Mouse (Mus musculus) heart, adult 9 months (tissue): ENCODE results near the gene Epsti1.

Experiments used
- DNase-seq, 2 experiments: peaks; one replicate each; pipeline ENCODE4 v3.0.0; 2022; ENCODE audit warnings: low spot score in 2 of 2

Gene Epsti1

GRCm38 (mm10) chr14:77923076-77923865 is 19.2 kb downstream of the Epsti1 start:
- no peak for DNase-seq

- no peak for DNase-seq
These were observed 21.4 kb downstream of the Epsti1 start for GRCm38 (mm10) chr14:77925414-77925813.

GRCm38 (mm10) chr14:77926718-77927117 is 22.7 kb downstream of the Epsti1 start:
- no peak for DNase-seq

GRCm38 (mm10) chr14:77928021-77928420 is 24.0 kb downstream of the Epsti1 start:
- DNase-seq, result peak; percentile 15 to 52

- no peak for DNase-seq
These were observed 24.6 kb downstream of the Epsti1 start for GRCm38 (mm10) chr14:77928653-77929052.

- no peak for DNase-seq
These were observed 25.2 kb downstream of the Epsti1 start for GRCm38 (mm10) chr14:77929139-77929678.

GRCm38 (mm10) chr14:77932150-77933047 is 28.4 kb downstream of the Epsti1 start:
- DNase-seq, result no peak

- DNase-seq, result no peak
These were observed 29.2 kb downstream of the Epsti1 start for GRCm38 (mm10) chr14:77933243-77933642.

- no peak for DNase-seq
These were observed 30.4 kb downstream of the Epsti1 start for GRCm38 (mm10) chr14:77934431-77934830.

- no peak for DNase-seq
These were observed 37.1 kb downstream of the Epsti1 start for GRCm38 (mm10) chr14:77941105-77941504.

- no peak for DNase-seq
These were observed 38.2 kb downstream of the Epsti1 start for GRCm38 (mm10) chr14:77942235-77942634.

- DNase-seq, result no peak
These were observed 38.9 kb downstream of the Epsti1 start for GRCm38 (mm10) chr14:77942793-77943558.

GRCm38 (mm10) chr14:77961741-77962140 is 57.7 kb downstream of the Epsti1 start:
- no peak for DNase-seq

GRCm38 (mm10) chr14:77963525-77963924 is 59.5 kb downstream of the Epsti1 start:
- no peak for DNase-seq

- DNase-seq, result no peak
These were observed 67.3 kb downstream of the Epsti1 start for GRCm38 (mm10) chr14:77971355-77971754.

- DNase-seq, result no peak
These were observed 70.2 kb downstream of the Epsti1 start for GRCm38 (mm10) chr14:77974221-77974620.

- DNase-seq, result no peak
These were observed 71.7 kb downstream of the Epsti1 start for GRCm38 (mm10) chr14:77975702-77976101.

GRCm38 (mm10) chr14:77981516-77981915 is 77.5 kb downstream of the Epsti1 start:
- DNase-seq, result no peak

- no peak for DNase-seq
These were observed 93.7 kb downstream of the Epsti1 start for GRCm38 (mm10) chr14:77997731-77998130.

- DNase-seq, result no peak
These were observed 100.4 kb downstream of the Epsti1 start for GRCm38 (mm10) chr14:78004486-78004885.

- DNase-seq, result no peak
These were observed 104.0 kb downstream of the Epsti1 start for GRCm38 (mm10) chr14:78008019-78008418.

GRCm38 (mm10) chr14:78011808-78012207 is 107.8 kb downstream of the Epsti1 start:
- no peak for DNase-seq
